Mouse (Mus musculus): ENCODE measurements around the gene Psenen.

Psenen gene

DNA sequence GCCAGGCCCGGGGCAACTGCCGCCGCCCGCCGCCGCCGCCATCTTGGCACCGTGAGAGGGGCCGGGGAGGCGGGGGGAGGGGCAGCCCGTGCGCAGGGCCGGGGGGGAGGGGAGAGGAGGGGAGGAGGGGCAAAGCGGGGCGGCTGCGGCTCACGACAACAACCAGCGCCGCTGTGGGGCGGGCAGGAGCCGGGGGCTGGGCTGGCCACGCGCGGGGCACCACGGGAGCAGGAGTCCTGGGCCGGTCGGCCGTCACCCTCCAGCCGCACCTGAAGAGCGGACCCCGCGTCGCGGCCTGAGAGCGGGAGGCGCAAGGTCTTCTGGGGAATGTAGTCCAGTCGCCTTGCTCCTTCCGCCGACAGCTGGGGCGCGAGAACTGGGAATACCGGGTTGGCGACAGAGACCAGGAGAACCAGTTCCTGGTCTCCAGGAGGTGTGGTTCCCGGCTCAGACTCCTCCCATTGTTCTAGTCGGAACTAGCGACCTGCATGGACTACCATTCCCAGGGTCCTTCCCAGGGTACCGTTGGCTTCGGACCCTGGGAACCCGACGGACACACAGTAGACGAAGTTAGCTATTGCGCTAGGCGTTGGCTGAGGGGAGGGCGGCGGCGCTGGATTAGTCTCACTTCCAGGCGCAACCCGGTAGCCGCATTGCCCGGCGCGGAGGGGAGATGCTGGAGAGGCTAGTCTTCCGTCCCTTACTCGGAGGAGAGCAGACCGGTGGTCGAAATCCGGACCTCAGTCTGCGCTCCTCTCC is 25.4 kb upstream of the Psenen start, which contains the start of gene Kmt2b:
TSS of gene Kmt2b (minus strand) at position 51 of the 759 bp plus-strand sequence.
- DNase-seq: peak; percentile 98

- DNase-seq: no peak
Observed at GRCm38 (mm10) chr7:30587842-30588667, 24.6 kb upstream of the Psenen start.

DNA sequence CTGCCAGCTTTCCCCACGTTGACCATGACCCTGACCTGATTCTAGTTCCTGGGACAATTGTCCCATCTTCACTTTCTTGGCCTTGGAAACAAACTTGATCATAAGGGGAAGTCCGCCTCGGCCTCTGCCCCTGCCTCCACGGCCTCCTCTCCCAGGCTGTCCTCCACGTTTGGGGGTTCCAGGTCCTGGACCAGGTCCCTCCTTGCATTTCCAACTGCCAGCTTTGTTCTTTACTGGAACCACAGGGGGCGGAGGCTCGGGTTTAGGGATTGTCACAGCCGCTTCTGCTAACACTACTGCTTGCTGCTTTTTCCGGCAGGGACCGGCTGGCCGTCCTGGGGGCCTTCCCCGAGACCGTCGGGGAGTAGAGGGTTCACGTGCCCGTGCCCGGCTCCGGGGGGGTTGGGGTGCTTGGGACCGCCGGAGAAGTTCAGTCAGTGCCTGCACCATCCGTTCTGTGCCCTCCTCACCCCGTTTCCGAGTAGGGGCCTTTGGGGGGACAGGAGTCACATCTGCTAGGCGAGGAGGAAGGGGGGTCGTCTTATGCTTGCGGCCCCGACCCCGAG is 23.1 kb upstream of the Psenen start:
- DNase-seq: no peak

DNA sequence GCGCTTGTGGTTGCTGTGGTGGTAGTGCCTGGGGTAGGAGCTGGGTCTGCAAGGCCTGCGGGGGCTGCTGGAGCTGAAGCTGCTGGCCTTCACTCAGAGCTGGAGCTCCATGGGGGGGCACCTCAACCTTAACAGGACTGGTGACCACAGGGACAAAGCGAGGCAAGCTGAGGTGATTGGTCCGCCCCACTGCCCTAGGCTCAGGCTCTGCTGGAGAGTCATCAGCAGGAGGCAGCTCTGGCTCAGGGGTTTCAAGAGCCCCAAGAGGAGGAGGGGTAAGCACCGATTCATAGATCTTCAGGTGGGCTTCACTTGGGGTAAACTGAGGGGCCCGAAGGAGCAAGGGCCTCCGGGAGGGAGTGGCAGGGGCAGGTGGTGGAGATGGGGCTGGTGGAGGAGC is 21.7 kb upstream of the Psenen start:
- DNase-seq: no peak

- no peak for DNase-seq
Observed at GRCm38 (mm10) chr7:30584339-30584738, 20.9 kb upstream of the Psenen start.

- DNase-seq: no peak
Observed at GRCm38 (mm10) chr7:30581547-30581946, 18.1 kb upstream of the Psenen start.

DNA sequence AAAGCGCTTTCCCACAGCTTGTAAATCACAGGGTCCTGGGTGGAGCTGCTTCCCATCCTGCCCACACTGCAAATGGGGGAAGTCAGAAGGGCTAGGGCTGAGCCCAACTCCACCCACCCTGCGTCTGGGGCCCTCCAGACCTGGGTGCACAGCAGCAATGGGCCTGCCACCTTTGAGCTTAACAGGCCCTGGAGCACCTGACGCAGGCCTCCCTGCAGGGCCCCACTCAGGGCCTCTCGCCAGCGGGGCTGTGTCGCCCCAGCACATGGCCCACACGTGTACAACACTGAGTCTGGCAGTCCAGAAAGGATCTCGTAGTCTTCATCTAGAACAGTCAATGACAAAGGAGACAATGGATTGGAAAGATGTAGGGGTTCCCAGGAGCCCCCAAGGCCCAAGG is 16.5 kb upstream of the Psenen start:
- DNase-seq: no peak

- DNase-seq: peak; percentile 76
Observed at GRCm38 (mm10) chr7:30572969-30573368, 9.5 kb upstream of the Psenen start.

DNA sequence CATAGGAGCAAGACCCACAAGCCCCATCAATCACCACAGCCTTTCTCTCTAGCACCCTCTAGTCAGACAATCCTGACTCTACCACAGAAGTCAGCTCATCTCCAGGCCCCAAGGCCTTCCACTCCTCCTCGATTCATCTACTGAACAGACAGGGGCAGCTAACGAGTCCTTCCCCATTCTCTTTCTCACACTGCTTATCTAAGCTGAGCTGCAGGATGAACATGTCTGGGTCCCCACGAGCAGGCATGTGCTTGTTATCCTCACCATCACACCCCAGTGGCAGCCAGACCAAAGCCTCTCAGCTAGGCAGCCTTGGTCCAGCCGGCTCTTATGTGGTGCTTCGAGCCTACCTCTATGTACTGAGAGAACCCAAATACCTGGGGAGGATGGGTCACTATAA is 9.0 kb upstream of the Psenen start:
- DNase-seq: no peak

DNA sequence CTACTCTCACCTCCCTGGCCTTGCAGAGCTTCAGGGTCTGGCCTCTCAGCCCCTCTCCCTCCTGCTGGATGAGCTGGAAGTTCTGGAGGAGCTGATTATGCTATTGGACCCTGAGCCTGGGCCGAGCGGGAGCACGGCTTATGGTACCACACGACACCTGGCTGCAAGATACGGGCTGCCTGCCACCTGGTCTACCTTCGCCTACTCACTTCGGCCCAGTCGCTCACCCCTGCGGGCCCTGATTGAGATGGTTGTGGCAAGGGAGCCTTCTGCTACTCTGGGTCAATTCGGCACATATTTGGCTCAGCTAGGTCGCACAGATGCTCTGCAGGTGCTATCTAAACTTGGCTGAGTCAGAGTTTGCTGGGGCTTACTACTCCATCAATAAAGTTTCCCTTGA is 4.1 kb upstream of the Psenen start:
- no peak for DNase-seq

DNA sequence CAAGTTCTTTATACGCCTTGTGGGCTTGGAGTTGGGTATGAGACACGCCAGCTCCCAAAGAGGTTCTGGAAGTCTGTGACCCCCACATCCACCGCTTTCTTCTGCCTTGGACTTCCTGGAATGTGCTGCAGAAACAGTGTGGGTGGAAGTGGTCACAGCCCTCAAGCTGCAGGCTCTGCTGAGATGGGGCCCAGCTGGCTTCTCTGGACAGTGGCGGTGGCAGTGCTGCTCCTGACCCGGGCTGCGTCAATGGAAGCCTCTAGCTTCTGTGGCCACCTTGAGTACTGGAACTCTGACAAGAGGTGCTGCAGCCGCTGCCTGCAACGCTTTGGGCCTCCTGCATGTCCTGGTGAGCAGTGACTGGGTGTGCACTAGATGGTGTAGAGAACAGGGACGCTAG is 2.6 kb upstream of the Psenen start:
- DNase-seq: peak; percentile 40

GRCm38 (mm10) chr7:30564970-30565571 is 1.6 kb upstream of the Psenen start, which contains the start of gene Igflr1:
TSS of gene Igflr1 (plus strand) at chr7:30565427.
- DNase-seq: no peak

DNA sequence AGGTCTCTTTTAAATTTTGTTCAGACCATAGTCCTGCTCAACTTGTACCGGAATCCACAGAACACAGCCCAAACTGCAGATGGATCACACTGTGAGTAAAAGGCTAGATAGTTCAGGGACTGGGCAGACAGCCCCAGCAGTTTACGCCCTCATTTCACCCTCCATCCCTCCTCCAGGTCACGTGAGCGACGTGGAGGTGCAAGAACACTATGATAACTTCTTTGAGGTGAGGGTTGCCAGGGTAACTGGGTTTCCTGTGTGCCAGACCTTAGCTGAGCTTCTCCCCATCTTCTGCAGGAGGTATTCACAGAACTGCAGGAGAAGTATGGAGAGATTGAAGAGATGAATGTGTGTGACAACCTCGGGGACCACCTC is 466 bp upstream of the Psenen start:
- DNase-seq: no peak

DNA sequence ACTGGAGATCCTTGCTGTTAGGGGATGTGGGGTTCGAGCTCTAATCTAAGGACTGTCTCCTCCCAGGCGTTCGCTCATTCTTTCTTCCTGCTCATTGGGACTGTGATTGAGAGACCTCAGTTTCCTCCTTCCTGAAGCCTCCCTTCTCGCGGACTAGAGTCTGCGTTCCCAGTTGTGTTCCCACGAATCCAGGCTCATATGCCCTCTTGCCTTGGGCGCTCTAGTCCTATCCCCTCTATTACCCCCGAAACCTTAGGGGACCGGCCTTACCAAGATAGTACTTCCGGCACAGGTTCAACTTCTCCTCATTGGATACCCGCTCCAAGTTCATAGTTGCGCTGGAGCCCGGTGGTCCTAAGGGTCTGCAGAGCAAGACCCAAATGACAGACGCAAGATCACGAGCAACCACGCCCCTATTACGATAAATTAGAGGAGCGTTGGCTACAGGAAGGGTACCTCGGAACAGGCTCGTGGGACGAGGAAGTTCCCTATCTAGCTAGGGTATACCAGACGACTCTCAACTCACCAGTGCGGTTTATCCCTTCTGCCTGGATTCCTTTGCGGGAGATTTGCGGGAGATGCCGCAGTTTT is 806 bp downstream of the Psenen start:
- DNase-seq: no peak

GRCm38 (mm10) chr7:30560296-30560695 is 3.1 kb downstream of the Psenen start:
- no peak for DNase-seq

DNA sequence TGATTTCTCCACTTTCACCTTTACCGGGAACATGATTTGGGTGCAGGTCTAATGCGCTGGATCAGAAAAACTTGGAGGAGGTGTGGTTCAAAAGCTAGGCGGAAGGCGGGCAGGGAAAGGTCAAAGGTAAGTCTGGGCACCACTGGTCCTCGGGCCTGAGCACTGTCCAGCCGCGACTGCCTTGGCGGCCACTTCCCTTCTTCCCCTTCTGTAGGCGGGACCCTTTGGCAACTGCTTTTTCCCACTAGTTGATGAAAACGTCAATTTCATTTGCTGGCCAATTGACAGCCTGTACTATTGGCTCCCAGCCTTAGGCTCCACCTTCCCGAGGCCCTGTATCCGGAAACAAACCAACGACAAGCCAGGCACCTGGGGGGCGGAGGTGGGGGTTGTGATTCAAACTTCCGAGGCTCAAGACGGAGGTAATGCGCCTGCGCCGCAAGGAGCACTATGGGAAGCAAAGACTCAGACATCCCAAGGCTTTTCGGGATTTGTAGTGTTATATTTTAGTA is 3.9 kb downstream of the Psenen start, which contains the start of gene Lin37:
TSS of gene Lin37 (minus strand) at position 396 of the 512 bp plus-strand sequence.
- DNase-seq: peak; percentile 99

DNA sequence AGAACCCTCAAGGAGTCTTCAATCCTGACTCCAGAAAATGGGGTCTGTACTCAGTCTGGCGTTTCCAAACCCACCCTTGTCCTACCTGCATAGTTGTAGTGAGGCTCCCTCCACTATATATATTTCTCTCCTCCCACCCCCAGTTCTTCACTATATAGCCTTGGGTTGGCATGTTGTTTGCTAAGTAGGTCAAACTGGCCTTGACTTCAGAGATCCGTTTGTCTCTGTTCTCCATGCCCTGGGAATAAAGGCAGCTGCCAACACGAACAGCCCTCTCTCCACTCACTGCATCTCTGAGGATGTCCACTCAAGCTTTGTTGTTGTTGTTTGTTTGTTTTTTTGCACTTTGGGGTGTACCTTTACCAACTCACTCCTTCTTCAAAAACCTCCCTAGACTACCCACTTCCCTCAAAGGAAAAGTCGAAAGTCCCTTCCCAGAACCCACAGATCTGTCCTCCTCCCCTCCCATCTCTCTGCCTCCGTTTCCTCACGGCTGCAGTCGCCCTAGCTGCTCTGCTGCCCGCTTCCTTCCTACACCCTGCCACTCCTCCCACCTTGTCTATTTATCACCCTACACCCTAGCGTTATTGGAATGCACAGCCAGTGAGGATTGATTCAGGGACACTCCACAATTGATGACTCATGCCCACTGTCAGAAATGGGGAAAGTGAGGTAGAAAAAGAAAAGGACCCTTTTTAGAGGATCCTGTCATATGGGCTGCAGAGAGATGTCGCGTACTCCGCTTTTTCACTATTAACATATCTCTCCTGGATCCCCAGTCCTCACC is 4.6 kb downstream of the Psenen start:
- DNase-seq: no peak

DNA sequence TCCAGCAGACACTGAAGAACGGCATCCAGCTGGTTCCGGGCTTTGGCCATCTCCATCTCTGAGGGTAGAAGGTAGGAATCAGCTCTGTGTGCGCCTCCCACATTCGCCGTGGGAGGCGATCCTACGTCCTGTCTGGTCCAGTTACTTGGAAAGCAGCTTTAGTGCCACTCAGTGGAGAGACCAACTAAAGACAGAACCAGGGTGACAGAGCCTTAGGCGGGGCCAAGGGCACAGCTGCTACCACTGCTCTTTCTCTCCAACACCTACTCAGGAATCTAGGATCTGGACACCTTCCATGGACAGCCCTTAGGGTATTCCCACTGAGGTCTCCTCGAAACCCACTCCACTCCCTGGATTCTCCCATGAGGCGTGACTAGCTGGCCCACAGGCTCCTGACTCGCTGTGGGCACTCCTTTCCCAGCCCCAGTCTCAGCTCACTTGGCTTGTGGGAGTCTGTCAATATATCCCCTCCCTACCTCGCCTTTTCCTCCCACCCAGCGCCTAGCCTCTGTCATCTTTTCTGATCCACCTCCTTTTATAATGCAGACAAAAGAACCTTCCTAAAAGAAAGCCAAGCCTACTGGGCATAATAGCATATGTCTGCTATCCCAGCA is 5.4 kb downstream of the Psenen start:
- no peak for DNase-seq

- no peak for DNase-seq
Observed at GRCm38 (mm10) chr7:30556894-30557536, 6.4 kb downstream of the Psenen start.

DNA sequence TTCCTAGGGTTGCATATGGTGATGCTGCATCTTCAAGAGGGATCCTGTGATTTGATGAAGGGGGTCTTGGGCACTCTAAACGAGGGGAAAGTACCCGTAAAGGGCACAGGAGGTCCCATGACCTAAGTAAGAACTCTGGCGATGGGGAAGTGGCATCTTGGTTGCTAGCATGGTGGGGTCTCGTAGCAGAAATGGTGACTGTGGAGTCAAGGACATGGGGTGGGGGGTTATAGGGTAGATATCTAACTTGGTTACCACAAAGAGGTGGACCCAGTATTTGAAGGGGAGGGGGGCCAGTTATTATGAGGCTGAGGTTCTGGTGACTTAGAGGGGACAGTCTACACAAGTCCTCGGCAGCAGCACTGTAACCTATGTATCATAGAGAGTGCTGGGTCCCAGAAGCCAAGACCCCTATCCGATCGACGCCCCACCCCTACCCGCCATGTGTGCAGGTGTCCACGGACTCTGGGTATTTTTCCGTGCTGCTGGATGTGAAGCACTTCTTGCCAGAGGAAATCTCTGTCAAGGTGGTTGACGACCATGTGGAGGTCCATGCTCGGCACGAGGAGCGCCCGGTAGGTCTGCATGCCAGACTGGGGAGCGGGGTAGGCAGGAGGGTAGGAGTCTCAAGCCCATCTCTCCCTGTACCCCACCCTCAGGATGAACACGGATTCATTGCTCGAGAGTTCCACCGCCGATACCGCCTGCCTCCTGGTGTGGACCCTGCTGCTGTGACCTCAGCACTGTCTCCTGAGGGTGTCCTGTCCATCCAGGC is 9.4 kb downstream of the Psenen start:
- DNase-seq: no peak

All from kidney, postnatal 14 days (tissue).